Mouse (Mus musculus) NIH3T3 (cell line): ENCODE results near the gene Gfra1.

ENCODE experiments used
- DNase-seq: peaks from one replicate; pipeline ENCODE4 v3.0.0-alpha.2; 2012; ENCODE audit warnings: low read depth

Gfra1 gene

GRCm38 (mm10) chr19:58254172-58254571 is 201.5 kb downstream of the Gfra1 start:
- no peak for DNase-seq

- DNase-seq, result no peak
Measured at GRCm38 (mm10) chr19:58251698-58252097, 204.0 kb downstream of the Gfra1 start.

GRCm38 (mm10) chr19:58251095-58251494 is 204.6 kb downstream of the Gfra1 start:
- no peak for DNase-seq

- DNase-seq, result no peak
Measured at GRCm38 (mm10) chr19:58250237-58250636, 205.5 kb downstream of the Gfra1 start.

- no peak for DNase-seq
Measured at GRCm38 (mm10) chr19:58244148-58244547, 211.6 kb downstream of the Gfra1 start.

- no peak for DNase-seq
Measured at GRCm38 (mm10) chr19:58243604-58244003, 212.1 kb downstream of the Gfra1 start.

- no peak for DNase-seq
Measured at GRCm38 (mm10) chr19:58238325-58238724, 217.4 kb downstream of the Gfra1 start.

GRCm38 (mm10) chr19:58227725-58228124 is 228.0 kb downstream of the Gfra1 start:
- no peak for DNase-seq

GRCm38 (mm10) chr19:58226882-58227281 is 228.8 kb downstream of the Gfra1 start:
- peak; percentile 74 for DNase-seq

- no peak for DNase-seq
Measured at GRCm38 (mm10) chr19:58220061-58220831, 235.5 kb downstream of the Gfra1 start.

GRCm38 (mm10) chr19:58217591-58217990 is 238.1 kb downstream of the Gfra1 start:
- peak; percentile 33 for DNase-seq

GRCm38 (mm10) chr19:58206496-58207044 is 249.1 kb downstream of the Gfra1 start:
- no peak for DNase-seq

GRCm38 (mm10) chr19:58205470-58205869 is 250.2 kb downstream of the Gfra1 start:
- DNase-seq, result no peak

GRCm38 (mm10) chr19:58202627-58203026 is 253.1 kb downstream of the Gfra1 start:
- DNase-seq, result no peak

- no peak for DNase-seq
Measured at GRCm38 (mm10) chr19:58199679-58200078, 256.0 kb downstream of the Gfra1 start.

GRCm38 (mm10) chr19:58193733-58194456 is 261.8 kb downstream of the Gfra1 start:
- no peak for DNase-seq

GRCm38 (mm10) chr19:58190947-58191346 is 264.8 kb downstream of the Gfra1 start:
- no peak for DNase-seq

GRCm38 (mm10) chr19:58186558-58186957 is 269.2 kb downstream of the Gfra1 start:
- peak; percentile 44 for DNase-seq
